Mouse (Mus musculus) macrophage (primary cell): ENCODE measurements around the gene Megf11. TPM values are rescaled to one million over a fixed set of nuclear protein-coding genes. Genes with fewer than 3 reads are reported as not detected.

Experiments used
- H3K27ac ChIP-seq: fragments of 350-480 bp; formaldehyde crosslinking; 2 replicates; pipeline ENCODE4 v1.9.0; 2021
- H3K36me3 ChIP-seq: fragments of 350-480 bp; formaldehyde crosslinking; 2 replicates; pipeline ENCODE4 v1.9.0; 2021; ENCODE audit errors: inconsistent target
- H3K4me3 ChIP-seq: fragments of 350-480 bp; formaldehyde crosslinking; 2 replicates; pipeline ENCODE4 v1.9.0; 2021; ENCODE audit errors: inconsistent target
- H3K79me2 ChIP-seq: fragments of 350-480 bp; formaldehyde crosslinking; 2 replicates; pipeline ENCODE4 v1.9.0; 2021; ENCODE audit errors: inconsistent target
- WGBS: methylation state at CpG from one replicate; pipeline ENCODE4 v1.1.7; 2026; ENCODE audit warnings: inconsistent platforms; ENCODE audit not compliant: missing documents; 5-methylcytosine and 5-hydroxymethylcytosine counted together
- polyA plus RNA-seq: library from polyadenylated mRNA; stranded (reverse); fragments of 250-400 nt; gene quantifications from 3 replicates; pipeline ENCODE4 v1.2.4, GENCODE M21; 2018; ENCODE audit warnings: inconsistent platforms

The Megf11 gene
- polyA plus RNA-seq, 1 experiment from 2014 or later = not detected

DNA sequence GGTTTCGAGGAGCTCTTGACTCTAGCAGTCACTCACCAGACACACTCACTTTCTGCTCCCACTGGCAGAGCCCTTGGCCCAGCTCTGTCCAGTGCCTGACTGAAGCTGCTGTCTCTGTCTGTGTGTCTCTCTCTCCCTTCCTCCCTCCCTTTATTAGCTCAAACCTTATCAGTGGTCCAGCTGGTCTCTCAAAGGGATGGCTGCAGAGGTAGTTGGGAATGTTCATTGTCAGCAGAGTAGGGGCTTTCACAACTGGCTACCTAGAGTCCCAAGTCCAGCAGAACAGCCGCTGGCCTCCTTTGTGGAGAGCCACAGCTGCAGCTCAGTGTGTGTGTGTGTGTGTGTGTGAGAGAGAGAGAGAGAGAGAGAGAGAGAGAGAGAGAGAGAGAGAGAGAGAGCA lies 180.9 kb downstream of the Megf11 start:
- Histone ChIP-seq H3K4me3 (no peak overlapping the region), H3K27ac (no peak overlapping the region), H3K79me2 (no peaks in the 10 kb centered on the region), H3K36me3 (no peaks in the 10 kb centered on the region)
- 57% methylated on average over 1 of the region's 2 CpGs for WGBS

DNA sequence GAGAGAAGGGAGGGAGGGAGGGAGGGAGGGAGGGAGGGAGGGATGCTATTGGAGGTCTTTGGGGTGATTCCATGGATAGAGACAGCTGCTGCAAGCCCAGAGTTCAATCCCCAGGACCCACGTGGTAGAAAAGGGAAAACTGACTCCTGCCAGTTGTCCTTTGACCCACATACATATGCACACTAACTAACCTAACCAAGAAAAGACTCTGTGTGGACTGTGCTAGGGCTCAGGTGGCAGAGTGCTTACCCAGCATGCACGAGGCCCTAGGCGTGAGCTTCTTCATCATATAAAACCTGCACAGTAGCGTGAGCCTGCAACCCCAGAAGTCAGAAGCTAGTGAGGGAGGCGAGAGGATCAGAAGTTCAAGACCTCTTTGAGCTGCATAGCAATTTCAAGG lies 182.1 kb downstream of the Megf11 start:
- Histone ChIP-seq H3K4me3 (no peak overlapping the region), H3K36me3 (no peaks in the 10 kb centered on the region), H3K27ac (no peak overlapping the region), H3K79me2 (no peaks in the 10 kb centered on the region)
- WGBS = 83% methylated on average over 5 of the region's 5 CpGs

DNA sequence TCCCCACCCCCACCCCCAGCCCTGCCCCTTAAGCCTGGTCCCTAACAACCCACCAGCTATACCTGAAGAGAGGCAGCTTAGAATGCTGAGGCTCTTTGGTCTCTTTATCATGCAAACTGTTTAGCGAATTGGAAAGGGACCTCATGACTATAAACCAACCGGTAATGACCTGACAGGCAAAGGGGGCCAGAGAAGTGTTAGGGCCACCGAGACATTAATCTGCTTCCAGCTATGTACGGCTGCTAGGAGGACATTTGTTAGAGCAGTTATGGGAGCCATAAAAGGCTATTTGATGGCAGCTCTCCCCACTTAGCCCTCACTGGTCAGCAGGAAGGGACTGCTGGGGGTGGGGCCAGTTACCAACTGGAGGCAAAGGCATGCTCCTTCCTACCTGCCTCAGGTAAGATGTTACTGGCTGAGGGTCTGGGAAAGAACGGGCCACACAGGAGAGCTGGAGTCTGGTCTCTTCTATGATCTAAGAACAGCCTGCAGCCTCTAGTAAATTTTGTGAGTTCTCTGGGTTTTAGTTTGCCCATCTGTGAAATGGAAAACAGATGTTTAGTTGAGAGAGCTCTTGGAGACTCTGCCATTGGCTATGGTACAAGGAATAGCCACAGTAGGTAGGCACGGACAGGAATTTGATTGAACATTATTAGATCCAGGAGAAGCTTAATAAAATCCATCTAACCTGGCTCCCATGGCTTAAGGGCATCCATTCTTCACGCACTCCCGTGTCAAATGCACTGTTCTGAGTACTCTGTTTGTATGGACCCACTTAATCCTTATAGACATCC lies 183.2 kb downstream of the Megf11 start:
- no peak overlapping the region for H3K4me3 ChIP-seq
- no peak overlapping the region for H3K27ac ChIP-seq
- H3K79me2 ChIP-seq = no peaks in the 10 kb centered on the region
- 67% methylated on average over 8 of the region's 8 CpGs for WGBS
- H3K36me3 ChIP-seq = no peaks in the 10 kb centered on the region

DNA sequence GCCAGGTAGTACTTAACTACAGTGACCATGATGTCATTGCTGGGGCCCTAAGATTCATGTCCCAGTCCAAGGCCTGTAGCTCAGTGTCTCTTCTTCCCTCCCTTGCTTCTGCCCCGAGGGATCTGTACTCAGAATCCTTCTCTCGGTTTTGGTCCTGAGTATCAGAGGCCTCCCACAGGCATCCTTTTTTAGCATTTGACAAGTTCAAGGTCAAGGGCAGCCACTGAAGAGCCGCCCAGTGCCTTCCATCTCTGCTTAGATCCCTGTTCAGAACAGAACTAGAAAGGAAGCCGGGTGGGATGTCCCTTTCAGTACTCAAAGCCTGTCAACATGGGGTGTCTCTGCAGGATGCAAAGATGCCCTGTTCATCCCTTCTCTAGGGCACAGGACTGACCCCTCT lies 185.0 kb downstream of the Megf11 start:
- H3K4me3 ChIP-seq = no peak overlapping the region
- H3K79me2 ChIP-seq = no peaks in the 10 kb centered on the region
- H3K36me3 ChIP-seq = no peaks in the 10 kb centered on the region
- 80% methylated on average over 4 of the region's 4 CpGs for WGBS
- no peak overlapping the region for H3K27ac ChIP-seq

DNA sequence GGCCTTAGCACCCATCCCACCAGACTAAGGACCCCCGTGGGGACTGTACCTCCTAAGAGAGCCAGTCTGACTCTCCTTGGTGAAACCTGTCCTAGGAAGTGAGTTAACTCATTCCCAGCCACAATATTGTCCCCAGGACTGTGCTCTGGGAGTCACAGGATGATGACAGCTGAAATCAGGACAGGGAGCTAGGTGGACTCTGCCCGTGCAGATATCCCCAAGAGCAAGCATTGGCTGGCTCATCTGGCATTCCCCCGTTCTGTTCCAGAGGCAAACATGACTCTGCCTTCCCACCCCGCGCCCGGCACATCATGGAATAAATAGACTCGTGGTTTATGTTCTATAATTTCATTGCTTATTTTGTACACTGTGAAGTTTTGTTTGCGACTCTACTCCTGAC lies 185.7 kb downstream of the Megf11 start:
- Histone ChIP-seq H3K79me2 (no peaks in the 10 kb centered on the region), H3K36me3 (no peaks in the 10 kb centered on the region), H3K27ac (no peak overlapping the region), H3K4me3 (no peak overlapping the region)
- WGBS = 92% methylated on average over 8 of the region's 8 CpGs

DNA sequence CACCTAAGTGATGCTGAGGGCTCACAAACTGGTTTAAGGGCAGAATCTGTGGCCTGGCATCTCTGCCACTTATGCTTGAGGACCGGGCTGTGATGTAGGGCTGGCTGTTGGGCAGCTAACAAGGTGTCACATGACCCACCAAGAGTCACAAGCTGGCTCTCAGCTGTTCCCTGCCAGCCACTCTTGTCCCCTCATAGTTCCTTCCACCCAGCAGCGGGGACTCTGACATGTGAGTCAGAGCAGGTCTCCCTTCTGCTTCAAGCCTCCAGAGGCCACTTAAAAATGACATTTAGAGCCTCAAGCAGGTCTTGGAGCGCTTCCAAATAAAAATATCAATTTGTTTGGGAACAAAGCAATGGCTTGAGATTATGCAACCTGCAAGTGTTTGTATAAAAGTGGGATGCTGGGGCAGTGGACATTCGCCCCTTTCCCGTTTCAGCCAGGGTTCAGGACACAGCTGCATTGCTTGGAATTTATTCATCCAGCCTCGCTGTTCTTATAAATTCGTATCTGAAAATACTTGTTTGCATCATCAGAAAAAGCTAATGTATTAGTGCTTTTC lies 187.3 kb downstream of the Megf11 start:
- H3K79me2 ChIP-seq = no peaks in the 10 kb centered on the region
- H3K4me3 ChIP-seq = no peak overlapping the region
- WGBS = 78% methylated on average over 7 of the region's 7 CpGs
- H3K27ac ChIP-seq = no peak overlapping the region
- no peaks in the 10 kb centered on the region for H3K36me3 ChIP-seq

DNA sequence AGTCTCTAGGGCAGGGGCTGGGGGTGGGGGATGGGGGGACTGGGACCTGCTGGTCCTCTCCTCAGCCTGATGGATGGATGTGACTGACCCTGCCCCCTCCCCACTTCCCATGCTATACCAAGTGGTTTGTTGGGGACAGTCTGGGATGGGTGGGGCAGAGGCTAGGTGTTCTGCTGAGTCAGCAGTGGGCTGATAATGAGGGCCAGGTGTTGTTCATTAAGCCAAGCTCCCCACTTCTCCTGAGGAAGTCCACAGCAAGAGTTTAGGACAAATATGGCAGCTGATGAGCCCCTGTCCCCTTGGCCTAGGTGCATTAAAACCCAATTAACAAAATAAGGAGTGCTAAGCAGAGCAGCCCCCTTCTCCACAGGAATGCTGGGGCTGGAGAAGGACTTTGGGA lies 190.2 kb downstream of the Megf11 start:
- Histone ChIP-seq H3K4me3 (no peak overlapping the region), H3K79me2 (no peaks in the 10 kb centered on the region), H3K27ac (no peak overlapping the region), H3K36me3 (no peaks in the 10 kb centered on the region)

DNA sequence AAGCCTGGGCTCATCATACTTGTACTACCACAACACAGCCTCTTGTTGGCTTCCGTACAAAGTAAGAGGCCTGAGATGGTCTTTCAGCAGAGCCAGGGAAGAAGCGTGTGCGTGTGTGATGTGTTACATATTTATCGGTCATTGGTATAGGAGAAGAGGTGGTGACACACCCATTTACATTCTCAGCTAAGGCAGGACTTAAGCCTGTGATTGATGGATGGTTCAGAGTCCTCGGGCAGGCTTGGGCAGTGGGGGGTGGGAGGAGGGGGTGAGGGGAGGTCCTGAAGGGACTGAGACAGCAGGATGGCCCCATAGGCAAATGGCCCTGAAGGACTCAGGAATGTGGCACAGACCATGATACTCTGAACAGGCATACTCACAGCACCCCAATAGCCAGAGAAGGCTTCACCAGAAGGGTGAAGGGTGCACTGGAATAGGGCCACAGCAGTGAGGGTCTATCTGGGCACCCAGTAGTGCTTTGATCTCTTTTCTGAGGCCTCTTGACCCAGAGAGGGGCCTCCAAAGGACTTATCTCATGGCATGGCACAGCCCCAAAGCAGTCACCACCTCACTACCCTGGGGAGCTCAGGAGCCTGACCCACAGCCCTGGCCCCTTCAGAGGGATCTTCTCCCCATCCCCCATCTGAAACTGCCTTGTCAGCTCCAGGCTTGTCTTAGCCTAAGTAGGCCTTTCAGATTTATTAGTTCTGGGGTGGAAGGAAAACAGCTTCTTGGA lies 190.9 kb downstream of the Megf11 start:
- Histone ChIP-seq H3K36me3 (no peaks in the 10 kb centered on the region), H3K4me3 (no peak overlapping the region), H3K27ac (no peak overlapping the region), H3K79me2 (no peaks in the 10 kb centered on the region)
- WGBS = 90% methylated on average over 4 of the region's 5 CpGs

DNA sequence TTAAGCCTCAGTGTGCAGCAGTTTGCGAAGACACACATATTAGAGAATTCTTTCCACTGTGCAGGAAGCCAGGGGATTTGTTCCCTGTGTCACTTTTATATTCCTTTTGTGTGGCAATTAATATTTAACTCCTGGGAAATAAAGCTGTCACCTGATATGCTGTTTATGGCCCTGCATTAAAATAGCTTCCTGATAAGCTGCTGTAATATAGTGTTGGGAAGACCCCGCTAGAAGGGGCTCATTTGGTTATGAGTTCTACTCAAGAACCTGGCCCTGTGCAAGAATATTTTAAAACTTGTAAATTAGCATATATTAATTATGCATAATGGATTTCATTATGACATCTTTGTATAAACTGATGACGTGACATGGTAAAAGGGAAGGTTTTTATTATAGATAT lies 191.7 kb downstream of the Megf11 start:
- 100% methylated on average over 3 of the region's 3 CpGs for WGBS
- H3K36me3 ChIP-seq = no peaks in the 10 kb centered on the region
- no peak overlapping the region for H3K4me3 ChIP-seq
- no peak overlapping the region for H3K27ac ChIP-seq
- H3K79me2 ChIP-seq = no peaks in the 10 kb centered on the region

DNA sequence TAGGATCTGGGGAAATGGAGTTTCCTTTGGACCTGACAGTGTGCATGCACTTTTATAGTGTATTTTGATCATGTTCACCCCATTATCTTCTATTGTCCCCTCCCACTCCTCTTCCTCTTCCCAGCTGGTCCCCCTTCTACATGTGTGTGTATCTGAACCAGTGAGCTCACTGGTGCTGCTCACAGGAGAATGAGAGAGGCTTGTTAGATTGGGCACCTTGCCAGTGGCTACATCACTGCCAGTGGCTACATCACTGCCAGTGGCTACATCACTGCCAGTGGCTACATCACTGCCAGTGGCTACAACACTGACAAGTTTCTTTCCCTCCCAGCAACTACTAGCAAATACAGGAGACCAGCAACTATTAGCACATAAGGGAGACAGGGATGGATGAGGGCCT lies 192.6 kb downstream of the Megf11 start:
- H3K36me3 ChIP-seq = no peaks in the 10 kb centered on the region
- no peak overlapping the region for H3K27ac ChIP-seq
- no peak overlapping the region for H3K4me3 ChIP-seq
- H3K79me2 ChIP-seq = no peaks in the 10 kb centered on the region

DNA sequence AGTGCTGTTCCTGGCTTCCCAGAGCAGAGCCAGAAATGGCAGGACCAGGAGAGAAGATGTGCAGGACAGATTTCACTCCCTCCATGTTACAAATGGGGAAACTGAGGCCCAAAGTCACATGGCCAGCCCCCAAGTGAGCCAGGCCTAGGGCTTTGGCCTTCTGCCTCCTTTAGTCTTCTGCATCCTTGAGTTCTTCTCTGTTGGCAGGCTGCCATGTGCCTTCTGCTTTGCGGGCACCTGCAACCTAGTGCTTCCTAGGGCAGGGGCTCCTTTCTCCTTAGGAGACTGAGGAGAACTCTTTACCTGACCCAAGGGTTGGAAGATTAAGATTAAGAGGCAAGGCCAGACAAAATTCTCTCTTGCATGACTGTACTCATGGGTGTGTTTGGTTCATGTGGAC lies 193.9 kb downstream of the Megf11 start:
- Histone ChIP-seq H3K27ac (no peak overlapping the region), H3K79me2 (no peaks in the 10 kb centered on the region), H3K36me3 (no peaks in the 10 kb centered on the region), H3K4me3 (no peak overlapping the region)
- 83% methylated on average over 1 of the region's 1 CpGs for whole genome bisulfite sequencing

DNA sequence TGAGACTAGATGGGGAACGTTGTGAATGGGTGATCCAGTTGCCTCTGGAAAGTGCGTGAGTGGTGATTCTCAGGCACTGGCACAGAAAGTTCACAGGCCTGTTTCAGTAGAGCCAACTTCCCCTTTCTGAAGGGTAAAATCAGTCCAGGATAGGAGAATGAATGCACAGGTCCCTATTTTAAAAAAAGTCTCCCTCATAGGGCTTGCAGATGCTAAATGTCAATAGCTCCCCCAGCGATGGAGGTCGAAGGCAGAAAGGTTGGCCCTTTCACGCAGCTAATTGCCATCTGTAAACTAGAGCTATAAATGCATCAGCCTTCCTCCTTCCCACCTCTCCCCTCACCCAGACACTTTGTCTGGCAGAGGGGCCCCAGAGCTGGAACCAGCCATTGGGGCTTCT lies 200.9 kb downstream of the Megf11 start:
- Histone ChIP-seq H3K79me2 (no peaks in the 10 kb centered on the region), H3K36me3 (no peaks in the 10 kb centered on the region), H3K27ac (no peak overlapping the region), H3K4me3 (no peak overlapping the region)
- 20% methylated on average over 5 of the region's 5 CpGs for WGBS

DNA sequence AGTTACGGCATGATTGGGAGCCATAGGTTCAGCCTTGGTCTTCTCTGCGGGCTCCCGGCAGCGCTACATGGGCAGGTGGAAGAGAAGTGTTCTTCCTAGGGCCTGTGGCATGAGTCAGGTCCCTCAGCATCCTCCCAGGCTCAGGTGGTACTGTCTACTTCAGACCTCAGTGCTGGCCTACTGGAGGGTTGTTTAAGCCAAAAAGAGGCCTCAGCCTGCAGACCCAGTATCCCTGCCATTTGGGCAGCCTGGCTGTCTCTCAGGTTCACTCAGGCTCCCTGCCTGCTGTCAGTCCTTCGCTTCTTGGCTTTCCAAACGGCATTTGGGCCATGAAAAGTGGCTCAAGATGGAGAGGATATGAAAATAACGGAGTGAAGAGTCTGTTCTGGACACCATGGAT lies 202.6 kb downstream of the Megf11 start:
- H3K79me2 ChIP-seq = no peaks in the 10 kb centered on the region
- H3K27ac ChIP-seq = no peak overlapping the region
- H3K36me3 ChIP-seq = no peaks in the 10 kb centered on the region
- no peak overlapping the region for H3K4me3 ChIP-seq
- 92% methylated on average over 7 of the region's 7 CpGs for WGBS

DNA sequence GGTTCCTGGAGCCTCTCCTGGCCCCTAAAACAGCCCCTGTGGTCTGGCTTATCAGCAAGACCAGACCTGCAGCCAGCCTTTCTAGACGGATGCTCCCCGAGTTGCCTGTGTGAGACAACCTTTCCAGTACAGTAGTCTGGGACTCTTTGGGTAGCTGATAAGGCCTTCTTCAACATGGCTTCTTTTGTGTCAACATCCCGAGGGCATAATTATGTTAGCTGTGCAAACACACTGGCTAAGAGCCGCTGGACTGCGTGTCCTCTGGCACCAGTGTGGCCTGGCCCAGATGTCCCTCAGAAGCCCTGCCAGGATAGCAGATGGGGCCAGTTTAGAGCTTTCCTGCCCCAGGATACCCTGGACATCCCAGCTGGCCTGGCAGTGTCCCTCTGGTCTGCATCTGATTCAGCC lies 205.2 kb downstream of the Megf11 start:
- Histone ChIP-seq H3K79me2 (no peaks in the 10 kb centered on the region), H3K27ac (no peak overlapping the region), H3K36me3 (no peaks in the 10 kb centered on the region), H3K4me3 (no peak overlapping the region)
- 43% methylated on average over 5 of the region's 5 CpGs for WGBS

DNA sequence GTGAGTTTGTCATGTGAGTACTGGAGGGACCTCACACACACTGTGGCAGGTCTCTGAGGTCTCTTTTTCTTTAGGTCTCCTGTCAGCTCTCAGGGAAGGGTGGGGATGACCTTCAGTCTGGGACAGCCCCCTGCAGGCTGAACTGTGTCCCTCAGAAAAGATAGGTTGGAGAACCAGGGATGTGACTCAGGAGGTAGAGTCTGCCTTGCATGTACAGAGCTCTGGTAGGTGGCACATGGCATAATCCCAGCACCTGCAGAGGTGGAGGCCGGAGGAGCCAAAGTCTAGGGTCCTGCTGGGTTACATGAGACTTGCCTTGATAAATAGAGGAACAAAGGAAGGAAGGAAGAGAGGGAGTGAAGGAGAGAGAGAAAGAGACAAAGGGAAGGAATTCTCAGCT lies 206.0 kb downstream of the Megf11 start:
- 100% methylated on average over 1 of the region's 1 CpGs for WGBS
- H3K27ac ChIP-seq = no peak overlapping the region
- no peak overlapping the region for H3K4me3 ChIP-seq
- no peaks in the 10 kb centered on the region for H3K79me2 ChIP-seq
- H3K36me3 ChIP-seq = no peaks in the 10 kb centered on the region
